8 mouse cellular contexts compared by ENCODE assay signal in genomic region chr2:25264851-25265250, GRCm38 (mm10). TPM values are rescaled to one million over a fixed set of nuclear protein-coding genes. Genes with fewer than 3 reads are reported as not detected.
DNase-seq lines count a peak whose midpoint lies in the region; ATAC-seq lines count a peak whose summit lies in the region.

No protein-coding gene starts in this region.

- peaks cover 52% of the 10 kb centered on the region for H3K4me1 ChIP-seq in embryonic facial prominence, embryonic 10.5 days
- H3K4me1 ChIP-seq in kidney, embryonic 14.5 days (ENCODE audit: control insufficient read depth, insufficient read depth, low read length), result peaks cover 14% of the 10 kb centered on the region
- H3K4me1 ChIP-seq in neural tube, embryonic 15.5 days, result peaks cover 61% of the 10 kb centered on the region

- H3K4me3 ChIP-seq in embryonic facial prominence, embryonic 10.5 days, result peak overlapping the region; percentile 29; the same call in 1 of the 2 replicates
- H3K4me3 ChIP-seq in kidney, embryonic 14.5 days (ENCODE audit: low read length), result no peak overlapping the region
- peak overlapping the region; percentile 85 for H3K4me3 ChIP-seq in neural tube, embryonic 15.5 days (replicated peaks)

- H3K27me3 ChIP-seq in embryonic facial prominence, embryonic 10.5 days (replicated peaks; ENCODE audit: low read depth, poor library complexity, severe bottlenecking), result peaks cover 28% of the 10 kb centered on the region
- peaks cover 14% of the 10 kb centered on the region for H3K27me3 ChIP-seq in kidney, embryonic 14.5 days (ENCODE audit: control insufficient read depth, insufficient read depth, low read length)
- no peaks in the 10 kb centered on the region for H3K27me3 ChIP-seq in neural tube, embryonic 15.5 days (replicated peaks)

- intact Hi-C loops in left cerebral cortex, postnatal 4 days (cut with DNase I), result no loop called here
- intact Hi-C loops in left cerebral cortex, postnatal 14 days (cut with DNase I), result no loop called here

- peak; percentile 80 for DNase-seq in left cerebral cortex, postnatal 4 days
- DNase-seq in left cerebral cortex, postnatal 14 days (ENCODE audit: low spot score in 2 of 2), result no peak
- no peak for DNase-seq in embryonic facial prominence, embryonic 10.5 days (ENCODE audit: low spot score)
- no peak for DNase-seq in urinary bladder, postnatal 4 days (ENCODE audit: low spot score in 2 of 2)
- DNase-seq in lung, postnatal 25 days (ENCODE audit: low spot score), result no peak
- no peak for DNase-seq in ovary, postnatal 10 days (ENCODE audit: low spot score)

- H3K36me3 ChIP-seq in embryonic facial prominence, embryonic 10.5 days (replicated peaks), result peaks cover 31% of the 10 kb centered on the region
- H3K36me3 ChIP-seq in kidney, embryonic 14.5 days (ENCODE audit: control insufficient read depth, insufficient read depth, low read length), result peaks cover 12% of the 10 kb centered on the region
- peaks cover 16% of the 10 kb centered on the region for H3K36me3 ChIP-seq in neural tube, embryonic 15.5 days

- WGBS in embryonic facial prominence, embryonic 10.5 days, result 73% methylated on average over 3 of the region's 3 CpGs
- WGBS in kidney, embryonic 14.5 days, result 70% methylated on average over 3 of the region's 3 CpGs
- WGBS in neural tube, embryonic 15.5 days, result 64% methylated on average over 3 of the region's 3 CpGs

- no peak overlapping the region for H3K27ac ChIP-seq in embryonic facial prominence, embryonic 10.5 days (replicated peaks)
- no peak overlapping the region for H3K27ac ChIP-seq in kidney, embryonic 14.5 days (ENCODE audit: low read depth, low read length)
- no peak overlapping the region for H3K27ac ChIP-seq in neural tube, embryonic 15.5 days (replicated peaks)

- H3K4me2 ChIP-seq in kidney, embryonic 14.5 days (replicated peaks; ENCODE audit: low read depth, low read length), result peak overlapping the region; percentile 15; the same call in 1 of the 2 replicates
- peak overlapping the region; percentile 100 for H3K4me2 ChIP-seq in neural tube, embryonic 15.5 days

- H3K9ac ChIP-seq in kidney, embryonic 14.5 days (ENCODE audit: low read depth, low read length), result no peak overlapping the region
- H3K9ac ChIP-seq in neural tube, embryonic 15.5 days (replicated peaks), result peak overlapping the region; percentile 41; the same call in 1 of the 2 replicates

- no peak for ATAC-seq in kidney, embryonic 14.5 days (ENCODE audit: low FRiP score, low TSS enrichment)
- ATAC-seq in neural tube, embryonic 15.5 days (ENCODE audit: low FRiP score), result no peak

- no peaks in the 10 kb centered on the region for H3K9me3 ChIP-seq in embryonic facial prominence, embryonic 10.5 days
- no peaks in the 10 kb centered on the region for H3K9me3 ChIP-seq in kidney, embryonic 14.5 days (ENCODE audit: control insufficient read depth, low read length)
- H3K9me3 ChIP-seq in neural tube, embryonic 15.5 days (replicated peaks), result no peaks in the 10 kb centered on the region

RNA-seq across cellular contexts. Expression of gene Tprn, which starts 2.4 kb away (rescaled TPM):
- 10 to 100 TPM; 15.4 to 16.2 TPM for total RNA-seq in left cerebral cortex, postnatal 4 days (2021)
- 10 to 100 TPM; 14.2 to 15.7 TPM for total RNA-seq in left cerebral cortex, postnatal 14 days (2021)
- polyA plus RNA-seq in embryonic facial prominence, embryonic 10.5 days (2016; fragmentation: Nextera tagmentation; extraction: Ambion mirVana), result 8.0 and 9.0 TPM in 2 replicates
- 5.8 and 7.3 TPM in 2 replicates for polyA plus RNA-seq in kidney, embryonic 14.5 days (2014; fragmentation: Nextera tagmentation; extraction: Ambion mirVana)
- 14.8 and 16.3 TPM in 2 replicates for polyA plus RNA-seq in neural tube, embryonic 15.5 days (2015; fragmentation: Nextera tagmentation; extraction: Ambion mirVana)

RNA-seq across cellular contexts. Expression of gene Ssna1, which starts 7.4 kb away (rescaled TPM):
- 10 to 100 TPM; 72.3 to 75.7 TPM for total RNA-seq in left cerebral cortex, postnatal 4 days (2021)
- total RNA-seq in left cerebral cortex, postnatal 14 days (2021), result 10 to 100 TPM; 70.9 to 72.1 TPM
- 228 and 238 TPM in 2 replicates for polyA plus RNA-seq in embryonic facial prominence, embryonic 10.5 days (2016; fragmentation: Nextera tagmentation; extraction: Ambion mirVana)
- polyA plus RNA-seq in kidney, embryonic 14.5 days (2014; fragmentation: Nextera tagmentation; extraction: Ambion mirVana), result 212 and 253 TPM in 2 replicates
- polyA plus RNA-seq in neural tube, embryonic 15.5 days (2015; fragmentation: Nextera tagmentation; extraction: Ambion mirVana), result 177 and 183 TPM in 2 replicates

RNA-seq across cellular contexts. Expression of gene Anapc2, which starts 7.4 kb away (rescaled TPM):
- total RNA-seq in left cerebral cortex, postnatal 4 days (2021), result 100 to 1,000 TPM; 108 to 121 TPM
- total RNA-seq in left cerebral cortex, postnatal 14 days (2021), result 10 to 100 TPM; 69.8 to 73.2 TPM
- 147 and 151 TPM in 2 replicates for polyA plus RNA-seq in embryonic facial prominence, embryonic 10.5 days (2016; fragmentation: Nextera tagmentation; extraction: Ambion mirVana)
- polyA plus RNA-seq in kidney, embryonic 14.5 days (2014; fragmentation: Nextera tagmentation; extraction: Ambion mirVana), result 71.4 and 111 TPM in 2 replicates
- 125 and 129 TPM in 2 replicates for polyA plus RNA-seq in neural tube, embryonic 15.5 days (2015; fragmentation: Nextera tagmentation; extraction: Ambion mirVana)

RNA-seq across cellular contexts. Expression of gene Tmem203, which starts 9.6 kb away (rescaled TPM):
- total RNA-seq in left cerebral cortex, postnatal 4 days (2021), result 10 to 100 TPM; 26.4 to 26.8 TPM
- 10 to 100 TPM; 35.3 to 41.3 TPM for total RNA-seq in left cerebral cortex, postnatal 14 days (2021)
- polyA plus RNA-seq in embryonic facial prominence, embryonic 10.5 days (2016; fragmentation: Nextera tagmentation; extraction: Ambion mirVana), result 15.2 and 18.3 TPM in 2 replicates
- polyA plus RNA-seq in kidney, embryonic 14.5 days (2014; fragmentation: Nextera tagmentation; extraction: Ambion mirVana), result 17.0 and 25.4 TPM in 2 replicates
- 17.5 and 17.7 TPM in 2 replicates for polyA plus RNA-seq in neural tube, embryonic 15.5 days (2015; fragmentation: Nextera tagmentation; extraction: Ambion mirVana)

RNA-seq across cellular contexts. Expression of gene AL732309.1, which starts 18.2 kb away (rescaled TPM):
- total RNA-seq in left cerebral cortex, postnatal 4 days (2021), result 1 to 10 TPM; 2.4 to 7.7 TPM
- 1 to 10 TPM; 2.3 to 2.8 TPM for total RNA-seq in left cerebral cortex, postnatal 14 days (2021)
- polyA plus RNA-seq in embryonic facial prominence, embryonic 10.5 days (2016; fragmentation: Nextera tagmentation; extraction: Ambion mirVana), result 6.3 and 7.9 TPM in 2 replicates
- 3.6 and 4.7 TPM in 2 replicates for polyA plus RNA-seq in kidney, embryonic 14.5 days (2014; fragmentation: Nextera tagmentation; extraction: Ambion mirVana)
- 4.3 and 4.6 TPM in 2 replicates for polyA plus RNA-seq in neural tube, embryonic 15.5 days (2015; fragmentation: Nextera tagmentation; extraction: Ambion mirVana)
